Mouse (Mus musculus): ENCODE measurements around the gene Tmem91. TPM values are rescaled to one million over a fixed set of nuclear protein-coding genes. Genes with fewer than 3 reads are reported as not detected.

Gene Tmem91
- polyA plus RNA-seq, 1 experiment from 2014 or later = 90.5 TPM

DNA sequence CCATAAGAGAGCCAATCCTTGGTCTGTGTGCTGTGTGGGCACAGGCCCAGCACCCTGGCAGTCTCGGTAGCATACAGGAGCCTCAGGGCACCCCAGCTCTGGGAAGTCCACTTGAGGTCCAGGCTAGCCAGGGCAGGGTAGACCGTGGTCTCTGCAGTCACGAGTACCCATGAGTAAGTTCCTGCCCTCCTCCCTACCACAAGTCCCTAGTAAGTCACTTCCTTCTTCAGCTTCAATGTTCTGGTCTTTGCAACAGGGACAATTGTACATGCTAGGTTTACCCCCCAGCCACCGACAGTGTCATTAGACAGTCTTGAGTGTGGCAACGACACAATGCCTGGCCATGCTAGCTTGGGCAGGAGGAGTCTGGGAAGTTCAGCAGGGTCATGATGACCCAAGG lies 42.3 kb downstream of the Tmem91 start:
- Histone ChIP-seq H3K9me3 (replicated peaks; ENCODE audit: control insufficient read depth, low read length, poor library complexity, severe bottlenecking) (no peaks in the 10 kb centered on the region), H3K27me3 (ENCODE audit: control insufficient read depth, insufficient read depth, low read depth, low read length) (peaks cover 7% of the 10 kb centered on the region; the same call in 1 of the 2 replicates), H3K9ac (ENCODE audit: low read depth, low read length) (no peak overlapping the region), H3K4me3 (ENCODE audit: low read depth, low read length) (no peak overlapping the region), H3K4me1 (ENCODE audit: control insufficient read depth, insufficient read depth, low read length) (no peaks in the 10 kb centered on the region; the same call in 1 of the 2 replicates), H3K36me3 (ENCODE audit: control insufficient read depth, insufficient read depth, low read length) (peaks cover 24% of the 10 kb centered on the region), H3K4me2 (ENCODE audit: low read length) (no peak overlapping the region), H3K27ac (ENCODE audit: low read length) (no peak overlapping the region)
- WGBS = 98% methylated on average over 5 of the region's 5 CpGs
- no peak for ATAC-seq

DNA sequence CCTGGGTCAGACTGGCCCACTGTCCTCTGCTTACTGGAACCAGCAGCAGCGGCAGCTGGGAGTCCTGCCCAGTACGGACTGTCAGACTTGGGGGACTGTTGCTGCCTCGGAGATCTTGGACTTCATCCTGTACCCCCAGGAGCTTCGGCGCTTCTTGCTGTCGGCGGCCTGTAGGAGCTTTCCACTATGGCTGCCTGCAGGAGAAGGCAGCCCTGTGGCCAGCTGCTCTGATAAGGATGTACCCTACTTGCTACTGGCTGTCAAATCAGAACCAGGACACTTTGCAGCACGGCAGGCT lies 46.7 kb downstream of the Tmem91 start:
- Histone ChIP-seq H3K4me2 (ENCODE audit: low read length) (no peak overlapping the region), H3K9ac (ENCODE audit: low read depth, low read length) (no peak overlapping the region), H3K9me3 (replicated peaks; ENCODE audit: control insufficient read depth, low read length, poor library complexity, severe bottlenecking) (no peaks in the 10 kb centered on the region), H3K27me3 (ENCODE audit: control insufficient read depth, insufficient read depth, low read depth, low read length) (peaks cover 7% of the 10 kb centered on the region), H3K4me1 (ENCODE audit: control insufficient read depth, insufficient read depth, low read length) (peaks cover 4% of the 10 kb centered on the region; the same call in 1 of the 2 replicates), H3K36me3 (ENCODE audit: control insufficient read depth, insufficient read depth, low read length) (peaks cover 26% of the 10 kb centered on the region), H3K4me3 (ENCODE audit: low read depth, low read length) (no peak overlapping the region), H3K27ac (ENCODE audit: low read length) (no peak overlapping the region)
- ATAC-seq = no peak
- 76% methylated on average over 8 of the region's 8 CpGs for WGBS

DNA sequence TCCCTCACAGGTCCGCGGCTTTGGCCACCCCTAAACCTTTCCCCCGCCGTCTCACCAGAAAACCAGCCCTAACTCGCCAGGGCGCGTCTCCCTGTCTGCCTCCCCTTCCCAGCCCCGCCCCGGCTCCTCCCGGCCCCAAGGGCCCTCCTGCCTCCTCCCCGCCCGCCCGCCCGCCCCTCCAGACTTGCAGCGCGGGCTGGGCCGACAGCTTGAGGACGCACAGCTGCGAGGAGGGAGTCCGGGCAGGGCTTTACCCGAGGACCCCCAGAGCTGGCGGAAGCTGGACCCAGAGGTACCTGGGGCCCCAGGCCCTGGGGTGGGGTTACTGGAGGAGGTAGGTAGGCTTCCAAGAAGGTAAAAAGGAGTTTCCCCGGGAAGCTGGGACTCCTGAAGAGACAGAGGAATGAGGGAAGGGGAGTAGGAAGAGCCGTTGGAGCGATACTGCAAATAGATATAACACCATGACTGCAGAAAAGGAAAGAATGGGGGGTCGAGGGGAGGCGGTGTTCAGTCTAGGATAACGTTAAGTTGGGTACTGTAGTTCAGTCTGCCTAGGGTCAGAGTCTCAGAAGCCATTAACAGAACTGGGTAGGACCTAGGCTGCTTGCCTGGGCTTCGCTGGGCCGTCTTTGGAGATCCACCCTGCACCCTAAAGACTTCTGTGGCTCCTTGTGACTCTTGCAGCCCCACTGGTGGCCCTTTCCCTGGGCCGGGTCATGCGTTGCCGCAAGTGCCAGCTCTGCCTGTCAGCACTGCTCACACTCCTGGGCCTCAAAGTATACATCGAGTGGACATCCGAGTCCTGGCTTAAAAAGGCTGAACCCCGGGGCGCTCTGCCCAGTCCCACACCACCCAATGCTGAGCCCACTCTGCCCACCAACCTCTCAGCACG lies 47.3 kb downstream of the Tmem91 start:
- Histone ChIP-seq H3K9ac (ENCODE audit: low read depth, low read length) (0 out of 2 replicates have a peak overlapping the region, but pooled peaks have one; percentile 38), H3K4me2 (ENCODE audit: low read length) (peak overlapping the region; percentile 36), H3K9me3 (replicated peaks; ENCODE audit: control insufficient read depth, low read length, poor library complexity, severe bottlenecking) (no peaks in the 10 kb centered on the region), H3K27me3 (ENCODE audit: control insufficient read depth, insufficient read depth, low read depth, low read length) (peaks cover 7% of the 10 kb centered on the region), H3K27ac (ENCODE audit: low read length) (no peak overlapping the region), H3K4me1 (ENCODE audit: control insufficient read depth, insufficient read depth, low read length) (peaks cover 4% of the 10 kb centered on the region; the same call in 1 of the 2 replicates), H3K36me3 (ENCODE audit: control insufficient read depth, insufficient read depth, low read length) (peaks cover 23% of the 10 kb centered on the region), H3K4me3 (ENCODE audit: low read depth, low read length) (peak overlapping the region; percentile 18)
- ATAC-seq = no peak
- 25% methylated on average over 30 of the region's 38 CpGs for WGBS

DNA sequence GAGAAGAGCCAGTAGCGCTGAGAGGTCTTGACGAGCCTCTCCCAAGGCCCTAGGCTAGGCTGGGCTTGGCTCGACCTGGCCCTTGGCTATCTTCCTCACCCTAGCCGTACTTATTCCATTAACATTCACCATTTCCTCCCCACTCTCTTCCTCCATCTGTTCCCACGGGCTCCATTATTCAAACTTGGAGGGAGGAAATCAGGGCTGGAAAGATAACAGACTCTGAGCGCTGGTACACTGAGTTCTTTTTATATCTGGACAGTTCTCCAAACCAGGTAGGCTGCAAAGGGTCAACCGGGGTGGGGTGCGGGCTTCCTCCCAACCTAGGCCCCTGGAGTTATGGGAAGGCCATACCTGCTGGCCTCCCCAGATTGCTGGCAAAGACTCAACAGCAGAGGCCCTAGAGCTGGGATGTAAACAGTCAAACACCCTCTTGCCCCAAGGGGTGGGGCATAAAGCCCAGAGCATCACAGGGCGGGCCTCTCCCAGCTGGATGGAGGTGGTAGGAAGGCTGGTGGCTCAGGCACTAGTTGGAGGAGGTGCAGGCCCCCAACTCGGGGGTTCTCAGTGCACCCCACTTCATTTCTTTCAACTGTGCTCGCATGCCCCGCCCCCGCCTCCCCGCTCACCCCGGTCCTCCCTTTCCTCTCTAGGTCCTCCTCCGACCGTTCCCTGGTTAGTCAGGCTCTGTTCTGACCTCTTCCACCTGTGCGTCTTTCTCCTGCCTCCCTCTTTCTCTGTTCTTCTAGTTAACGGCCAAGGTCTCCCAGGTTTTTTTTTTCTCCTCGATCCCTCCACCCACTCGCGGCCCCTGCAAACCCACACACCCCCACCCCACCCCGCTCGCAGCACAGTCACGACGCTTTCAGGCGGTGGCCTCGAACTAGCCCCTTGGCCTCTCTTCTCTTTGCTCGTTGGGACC lies 48.2 kb downstream of the Tmem91 start, which contains the start of gene B3gnt8:
B3gnt8 (plus strand) TSS at position 146 of the 922 bp plus-strand sequence.
- Histone ChIP-seq H3K4me3 (ENCODE audit: low read depth, low read length) (peak within 1 kb of the TSS; percentile 18), H3K36me3 (ENCODE audit: control insufficient read depth, insufficient read depth, low read length) (peaks cover 23% of the 10 kb centered on the region), H3K27ac (ENCODE audit: low read length) (no peak within 1 kb of the TSS), H3K9ac (ENCODE audit: low read depth, low read length) (0 out of 2 replicates have a peak within 1 kb of the TSS, but pooled peaks have one; percentile 38), H3K4me2 (ENCODE audit: low read length) (peak within 1 kb of the TSS; percentile 36), H3K27me3 (ENCODE audit: control insufficient read depth, insufficient read depth, low read depth, low read length) (peaks cover 7% of the 10 kb centered on the region), H3K9me3 (replicated peaks; ENCODE audit: control insufficient read depth, low read length, poor library complexity, severe bottlenecking) (no peaks in the 10 kb centered on the region), H3K4me1 (ENCODE audit: control insufficient read depth, insufficient read depth, low read length) (peaks cover 4% of the 10 kb centered on the region; the same call in 1 of the 2 replicates)
- 20% methylated on average over 29 of the region's 29 CpGs for WGBS
- no peak for ATAC-seq

DNA sequence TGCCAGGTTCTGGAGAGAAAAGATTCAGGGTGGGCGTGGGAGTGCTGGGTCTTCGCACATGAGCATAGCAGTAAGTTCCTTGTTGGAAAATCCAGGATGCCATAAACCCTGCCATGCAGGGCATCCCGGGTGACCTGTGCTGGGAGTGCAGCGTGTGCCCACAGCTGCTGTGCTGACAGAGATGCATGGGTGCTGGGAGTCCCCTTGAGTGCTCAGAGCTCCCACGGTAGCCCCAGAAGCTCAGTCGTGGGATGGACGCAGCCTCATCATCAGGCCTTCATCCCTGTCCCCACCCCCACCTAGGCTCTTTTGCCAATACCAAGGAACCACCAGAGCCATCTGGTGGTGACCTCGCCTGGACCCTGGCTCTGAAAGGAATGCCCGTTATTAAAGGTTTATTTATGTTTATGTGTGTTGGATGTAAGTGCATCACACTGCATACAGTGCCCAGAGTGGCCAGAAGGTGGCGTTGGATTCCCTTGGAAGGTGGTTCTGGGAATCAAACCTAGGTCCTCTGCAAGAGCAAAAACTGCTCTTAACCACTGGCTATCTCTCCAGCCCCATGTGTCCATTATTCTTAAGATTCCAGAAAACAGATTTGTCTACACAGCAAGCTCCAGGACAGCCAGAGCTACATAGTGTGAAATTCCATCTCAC lies 49.2 kb downstream of the Tmem91 start:
- H3K9me3 ChIP-seq (replicated peaks; ENCODE audit: control insufficient read depth, low read length, poor library complexity, severe bottlenecking) = no peaks in the 10 kb centered on the region
- H3K9ac ChIP-seq (ENCODE audit: low read depth, low read length) = no peak overlapping the region
- peaks cover 7% of the 10 kb centered on the region for H3K27me3 ChIP-seq (ENCODE audit: control insufficient read depth, insufficient read depth, low read depth, low read length)
- H3K27ac ChIP-seq (ENCODE audit: low read length) = no peak overlapping the region
- H3K4me3 ChIP-seq (ENCODE audit: low read depth, low read length) = no peak overlapping the region
- peaks cover 16% of the 10 kb centered on the region for H3K36me3 ChIP-seq (ENCODE audit: control insufficient read depth, insufficient read depth, low read length)
- ATAC-seq = no peak
- no peak overlapping the region for H3K4me2 ChIP-seq (ENCODE audit: low read length)
- peaks cover 4% of the 10 kb centered on the region; the same call in 1 of the 2 replicates for H3K4me1 ChIP-seq (ENCODE audit: control insufficient read depth, insufficient read depth, low read length)
- 80% methylated on average over 10 of the region's 10 CpGs for WGBS

DNA sequence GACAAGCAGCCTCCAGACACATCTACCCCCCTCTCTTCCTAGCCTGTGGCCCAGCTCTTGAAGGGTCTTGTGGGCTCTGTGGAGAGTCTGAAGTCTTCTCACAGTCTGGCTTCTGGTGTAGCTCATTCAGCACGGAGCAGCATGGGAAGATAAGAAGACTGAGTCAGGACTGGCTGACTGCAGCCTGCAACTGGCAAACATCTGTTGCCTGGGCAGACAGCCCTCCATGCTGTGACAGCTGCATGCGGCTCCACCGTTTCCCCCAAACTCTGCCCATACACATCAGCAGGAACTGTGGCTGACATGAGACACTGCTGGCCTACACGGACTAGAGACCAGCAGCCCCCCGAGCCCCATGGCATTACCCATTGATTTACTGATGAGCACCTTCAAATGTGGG lies 50.1 kb downstream of the Tmem91 start:
- Histone ChIP-seq H3K27me3 (ENCODE audit: control insufficient read depth, insufficient read depth, low read depth, low read length) (peaks cover 7% of the 10 kb centered on the region), H3K9me3 (replicated peaks; ENCODE audit: control insufficient read depth, low read length, poor library complexity, severe bottlenecking) (no peaks in the 10 kb centered on the region), H3K9ac (ENCODE audit: low read depth, low read length) (no peak overlapping the region), H3K36me3 (ENCODE audit: control insufficient read depth, insufficient read depth, low read length) (peaks cover 8% of the 10 kb centered on the region), H3K4me3 (ENCODE audit: low read depth, low read length) (no peak overlapping the region), H3K4me1 (ENCODE audit: control insufficient read depth, insufficient read depth, low read length) (peaks cover 8% of the 10 kb centered on the region), H3K4me2 (ENCODE audit: low read length) (no peak overlapping the region), H3K27ac (ENCODE audit: low read length) (no peak overlapping the region)
- WGBS = 90% methylated on average over 5 of the region's 5 CpGs
- no peak for ATAC-seq

DNA sequence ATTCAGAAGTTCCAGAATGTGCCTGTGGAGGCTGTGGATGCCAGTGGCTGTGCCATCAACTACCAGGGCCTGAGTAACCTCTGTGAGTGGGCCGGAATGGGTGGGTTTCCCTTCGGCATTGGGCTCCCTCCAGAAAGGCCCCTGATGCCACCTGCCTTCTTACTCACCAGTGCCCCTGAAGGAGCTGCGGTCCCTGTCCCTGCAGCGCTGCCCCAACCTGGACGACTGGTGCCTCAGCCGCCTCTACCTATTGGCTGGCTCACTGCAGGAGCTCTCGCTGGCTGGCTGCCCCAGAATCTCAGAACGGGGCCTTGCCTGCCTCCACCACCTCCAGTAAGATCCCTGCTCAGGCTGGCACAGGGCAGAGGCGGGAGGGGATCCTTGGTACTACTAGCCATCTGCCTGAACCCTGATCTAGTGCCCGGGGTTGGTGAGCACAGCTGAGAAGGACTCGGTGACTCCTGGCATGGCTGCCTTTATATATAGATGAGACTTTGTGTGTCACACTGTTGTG lies 51.1 kb downstream of the Tmem91 start:
- WGBS = 90% methylated on average over 11 of the region's 11 CpGs

DNA sequence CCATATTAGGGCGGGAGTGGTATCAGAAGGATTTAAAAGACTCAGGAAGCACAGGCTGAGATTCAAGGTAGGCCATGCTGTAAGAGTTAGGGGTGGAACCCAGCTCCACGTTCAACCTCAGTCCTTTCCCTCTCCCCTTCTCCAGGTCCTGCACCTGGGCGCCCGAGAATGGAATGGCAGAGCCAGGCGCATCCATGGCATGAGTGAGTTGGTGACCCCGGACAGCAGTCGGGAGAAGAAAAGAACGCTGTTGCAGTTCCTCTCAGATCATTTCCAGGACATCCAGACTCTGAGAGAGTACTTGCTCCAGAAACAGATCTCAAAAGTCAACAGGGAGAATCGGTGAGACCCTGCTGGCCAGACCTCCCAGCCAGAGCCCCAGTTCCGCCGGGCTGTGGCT lies 54.2 kb downstream of the Tmem91 start:
- Histone ChIP-seq H3K4me3 (ENCODE audit: low read depth, low read length) (no peak overlapping the region), H3K27ac (ENCODE audit: low read length) (no peak overlapping the region), H3K27me3 (ENCODE audit: control insufficient read depth, insufficient read depth, low read depth, low read length) (no peaks in the 10 kb centered on the region), H3K4me1 (ENCODE audit: control insufficient read depth, insufficient read depth, low read length) (peaks cover 6% of the 10 kb centered on the region), H3K36me3 (ENCODE audit: control insufficient read depth, insufficient read depth, low read length) (peaks cover 2% of the 10 kb centered on the region), H3K9ac (ENCODE audit: low read depth, low read length) (no peak overlapping the region), H3K4me2 (ENCODE audit: low read length) (no peak overlapping the region), H3K9me3 (replicated peaks; ENCODE audit: control insufficient read depth, low read length, poor library complexity, severe bottlenecking) (no peaks in the 10 kb centered on the region)
- 93% methylated on average over 11 of the region's 11 CpGs for WGBS
- no peak for ATAC-seq

More for the DNA sequence above, 51.1 kb downstream of the Tmem91 start:
- Histone ChIP-seq H3K9ac (ENCODE audit: low read depth, low read length) (no peak overlapping the region), H3K36me3 (ENCODE audit: control insufficient read depth, insufficient read depth, low read length) (peaks cover 6% of the 10 kb centered on the region), H3K9me3 (replicated peaks; ENCODE audit: control insufficient read depth, low read length, poor library complexity, severe bottlenecking) (no peaks in the 10 kb centered on the region), H3K4me1 (ENCODE audit: control insufficient read depth, insufficient read depth, low read length) (peaks cover 10% of the 10 kb centered on the region), H3K4me3 (ENCODE audit: low read depth, low read length) (no peak overlapping the region), H3K4me2 (ENCODE audit: low read length) (no peak overlapping the region), H3K27me3 (ENCODE audit: control insufficient read depth, insufficient read depth, low read depth, low read length) (peaks cover 7% of the 10 kb centered on the region), H3K27ac (ENCODE audit: low read length) (no peak overlapping the region)
- ATAC-seq = no peak

Data from midbrain, embryonic 16.5 days (tissue).